Mouse (Mus musculus): ENCODE results near the gene B4galnt1.
A peak's percentile ranks its signal among the peaks of the same experiment; 100 is the strongest.

B4galnt1 gene

DNA sequence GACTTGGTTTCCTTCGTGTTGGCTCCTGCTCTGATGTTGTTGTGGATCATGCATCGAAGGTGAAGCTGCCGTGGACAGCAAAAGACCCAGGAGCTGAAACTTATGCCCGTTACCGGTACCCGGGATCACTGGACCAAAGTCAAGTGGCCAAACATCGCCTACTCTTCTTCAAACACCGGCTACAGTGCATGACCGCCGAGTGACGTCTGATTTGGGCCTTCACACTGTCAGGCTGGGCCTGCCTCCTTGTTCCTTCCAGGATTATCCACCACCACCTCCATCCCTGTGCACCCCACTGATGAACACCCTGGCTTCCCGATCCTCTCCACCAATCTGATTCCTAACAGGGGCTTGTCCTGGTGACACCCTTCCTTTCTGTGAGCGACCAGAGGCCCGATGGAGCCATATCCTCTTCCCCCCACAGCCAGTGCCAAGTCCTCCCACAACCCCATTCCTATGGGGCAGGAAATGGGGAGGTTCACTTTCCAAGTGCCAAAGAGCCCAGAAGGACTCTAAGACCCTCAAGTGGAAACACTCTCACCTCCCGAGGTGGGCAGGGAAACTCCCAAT lies 6.7 kb downstream of the B4galnt1 start:
- peak; percentile 92 for DNase-seq

- peak; percentile 88 for DNase-seq
Measured at GRCm38 (mm10) chr10:127173148-127174065, 8.4 kb downstream of the B4galnt1 start.

DNA sequence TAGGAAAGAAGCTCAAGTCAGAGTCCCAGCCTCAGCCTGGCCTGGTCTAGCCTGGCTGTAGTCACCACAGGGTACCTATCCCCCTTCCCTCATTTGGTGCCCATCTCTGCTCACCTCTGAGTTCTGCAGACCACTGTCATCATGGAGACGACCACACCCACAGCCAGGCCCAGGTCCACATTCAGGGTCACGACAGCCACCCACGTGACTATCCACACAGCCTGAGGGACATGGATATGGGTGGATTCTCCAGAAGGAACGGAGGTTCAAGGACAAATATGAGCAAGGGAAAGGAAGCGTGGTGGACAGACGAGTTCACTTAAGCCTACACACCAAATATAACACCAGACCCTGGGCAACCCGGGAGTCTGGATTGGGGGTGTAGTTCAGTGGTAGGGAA lies 9.1 kb downstream of the B4galnt1 start:
- peak; percentile 90 for DNase-seq

DNA sequence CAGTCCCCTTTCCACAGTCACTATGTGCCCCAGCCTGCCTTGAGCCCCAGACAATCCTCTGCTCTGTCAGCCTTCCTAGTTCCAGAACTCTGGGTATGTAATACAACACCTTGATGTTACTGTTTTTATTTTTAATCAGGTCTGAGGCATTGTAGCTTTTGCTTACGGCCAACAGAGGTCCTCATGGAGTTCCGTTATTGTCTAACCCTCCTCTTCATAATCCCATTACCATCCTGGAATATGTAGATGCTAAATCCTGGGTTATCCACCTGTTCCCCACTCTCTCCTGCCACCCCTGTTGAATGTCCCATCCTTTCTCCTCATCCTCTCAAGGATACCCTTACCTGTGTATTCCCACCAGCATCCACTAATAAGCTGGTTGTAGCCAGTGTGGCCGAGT lies 11.2 kb downstream of the B4galnt1 start:
- DNase-seq: peak; percentile 84

DNA sequence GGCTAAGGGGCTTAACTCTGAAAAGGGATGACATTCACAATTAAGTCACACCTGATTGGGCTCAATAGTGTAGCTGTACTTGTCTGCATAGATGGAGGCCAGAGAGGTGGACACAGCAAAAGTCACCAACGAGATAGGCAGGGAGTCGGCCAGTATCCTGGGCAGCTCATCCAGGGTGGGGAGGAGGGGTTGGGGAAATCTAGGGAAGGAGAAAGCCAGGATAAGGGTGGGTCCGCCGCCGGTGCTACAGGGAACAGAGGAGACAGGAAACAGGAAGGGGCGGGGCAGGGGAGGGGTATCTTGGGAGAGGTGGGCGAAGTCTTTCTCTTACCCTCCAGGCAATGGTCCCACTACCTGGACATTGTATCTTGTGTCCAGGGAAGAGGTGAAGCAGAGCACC lies 11.7 kb downstream of the B4galnt1 start:
- peak; percentile 89 for DNase-seq

DNA sequence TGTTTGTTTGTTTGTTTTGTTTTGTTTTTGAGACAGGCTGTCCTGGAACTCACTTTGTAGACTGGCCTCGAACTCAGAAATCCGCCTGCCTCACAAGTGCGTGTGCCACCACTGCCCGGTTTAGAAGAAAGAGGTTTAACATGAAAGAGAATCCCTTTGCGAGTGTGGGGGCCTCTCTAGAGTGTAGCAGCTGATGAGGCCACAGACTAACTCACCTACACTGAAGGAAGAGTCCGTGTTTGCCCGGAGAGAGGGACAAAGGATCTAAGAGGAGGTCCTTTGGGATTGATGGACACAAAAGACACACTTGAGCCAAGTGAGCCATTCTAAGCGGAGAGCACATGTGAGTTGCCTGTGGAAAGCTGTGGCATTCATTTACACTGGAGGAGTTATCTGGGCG lies 12.2 kb downstream of the B4galnt1 start:
- DNase-seq: peak; percentile 85

GRCm38 (mm10) chr10:127177719-127178118 lies 12.7 kb downstream of the B4galnt1 start:
- DNase-seq: peak; percentile 98

GRCm38 (mm10) chr10:127178286-127179027 lies 13.4 kb downstream of the B4galnt1 start:
- DNase-seq: peak; percentile 94

GRCm38 (mm10) chr10:127179871-127180694 lies 15.1 kb downstream of the B4galnt1 start, which contains the start of gene Slc26a10:
Slc26a10 (minus strand) TSS chr10:127180645.
- DNase-seq: peak; percentile 98

GRCm38 (mm10) chr10:127180695-127181047 lies 15.6 kb downstream of the B4galnt1 start:
- no peak for DNase-seq

DNA sequence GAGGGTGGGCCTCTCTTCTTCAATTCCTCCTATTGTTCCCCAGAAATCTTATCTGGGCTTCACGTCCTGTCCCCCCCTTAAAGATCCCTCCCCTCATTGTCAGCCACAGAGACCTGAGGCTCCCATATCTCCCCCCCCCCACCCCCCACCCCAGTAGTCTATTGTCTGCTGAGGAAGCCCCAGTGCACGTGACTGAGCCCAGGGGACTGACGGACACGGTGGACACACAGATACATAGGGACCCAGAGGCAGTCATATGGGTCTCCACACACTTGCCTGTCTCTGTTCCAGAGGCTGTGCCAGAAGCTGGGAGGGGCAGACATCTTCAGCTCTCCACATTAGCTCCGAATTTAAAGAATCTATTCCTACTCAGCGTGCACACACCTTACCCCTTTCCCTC lies 16.5 kb downstream of the B4galnt1 start:
- DNase-seq: peak; percentile 99

- peak; percentile 90 for DNase-seq
Measured at GRCm38 (mm10) chr10:127182624-127183023, 17.6 kb downstream of the B4galnt1 start.

DNA sequence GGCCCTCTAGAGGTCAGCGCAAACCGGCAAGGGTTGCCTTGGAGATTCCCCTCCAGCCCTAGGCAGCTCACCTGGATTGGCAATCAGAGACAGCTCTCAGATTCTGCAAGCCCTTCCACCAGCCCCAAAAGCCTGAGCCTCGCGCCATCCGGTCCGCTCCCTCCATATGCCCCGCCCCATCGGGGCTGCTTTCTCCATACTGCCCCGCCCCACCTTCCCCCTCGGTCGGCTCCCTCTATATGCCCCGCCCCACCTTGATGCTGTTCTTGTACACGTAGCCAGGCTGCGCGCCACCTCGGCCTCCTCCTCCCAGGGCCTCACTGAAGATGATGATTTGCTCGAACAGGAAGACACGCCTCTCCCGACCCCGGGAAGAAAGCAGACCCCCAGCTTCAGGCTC lies 18.7 kb downstream of the B4galnt1 start:
- peak; percentile 97 for DNase-seq

- peak; percentile 90 for DNase-seq
Measured at GRCm38 (mm10) chr10:127185101-127185500, 20.1 kb downstream of the B4galnt1 start.

- peak; percentile 90 for DNase-seq
Measured at GRCm38 (mm10) chr10:127185506-127185905, 20.5 kb downstream of the B4galnt1 start.

GRCm38 (mm10) chr10:127186451-127186850 lies 21.4 kb downstream of the B4galnt1 start:
- DNase-seq: no peak

GRCm38 (mm10) chr10:127187371-127188078 lies 22.5 kb downstream of the B4galnt1 start:
- peak; percentile 89 for DNase-seq

DNA sequence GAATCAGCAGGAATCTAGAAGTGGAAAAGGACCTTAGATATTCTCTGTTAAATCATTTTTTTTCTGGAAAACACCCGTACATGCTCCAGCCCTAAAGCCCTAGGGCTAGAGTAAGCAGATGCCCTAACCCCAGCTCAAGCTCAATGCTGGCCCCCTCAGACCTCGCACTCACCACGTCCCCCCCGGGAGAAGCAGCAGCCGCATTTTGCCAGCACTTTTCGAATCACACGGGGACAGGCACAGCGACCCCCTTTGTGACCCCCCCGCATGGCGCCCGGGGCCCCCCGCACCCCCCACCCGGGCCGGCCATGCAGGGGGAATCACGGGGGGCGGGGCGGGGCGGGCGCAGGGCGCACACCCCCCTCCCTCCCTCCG lies 23.0 kb downstream of the B4galnt1 start:
- peak; percentile 93 for DNase-seq

GRCm38 (mm10) chr10:127188465-127189115 lies 23.6 kb downstream of the B4galnt1 start:
- peak; percentile 98 for DNase-seq

- DNase-seq: peak; percentile 97
Measured at GRCm38 (mm10) chr10:127189116-127189650, 24.2 kb downstream of the B4galnt1 start.
